Mouse (Mus musculus) cerebellum, postnatal 14 days (tissue): ENCODE data around the gene Olfr556.
"Not testable (repeated sequence)": the region's sequence is repeated elsewhere in the genome, so short reads cannot be mapped to it uniquely, and the experiment has no call there.

Source experiments
- DNase-seq, 2 experiments: peaks; one replicate each; pipeline ENCODE4 v3.0.0; 2021; ENCODE audit warnings: mixed read lengths in 2 of 2

Gene Olfr556

GRCm38 (mm10) chr7:102664599-102664998 is at the start of gene Olfr556:
TSS of gene Olfr556 (plus strand) at chr7:102664899.
- DNase-seq, result no peak

GRCm38 (mm10) chr7:102618118-102618517 is 46.6 kb upstream of the Olfr556 start, which contains the start of gene Olfr553:
TSS of gene Olfr553 (minus strand) at chr7:102618218.
- no peak for DNase-seq

GRCm38 (mm10) chr7:102619608-102620007 is 45.1 kb upstream of the Olfr556 start:
- DNase-seq, result peak; percentile 49 to 61

- peak; percentile 4 to 14 for DNase-seq
These were observed 44.3 kb upstream of the Olfr556 start for GRCm38 (mm10) chr7:102620368-102620767.

GRCm38 (mm10) chr7:102636665-102637064 is 28.0 kb upstream of the Olfr556 start:
- peak; percentile 62 to 65 for DNase-seq

GRCm38 (mm10) chr7:102638132-102638531 is 26.6 kb upstream of the Olfr556 start, which contains the start of gene Olfr554:
TSS of gene Olfr554 (plus strand) at chr7:102638432.
- no peak for DNase-seq

- not testable (repeated sequence) for DNase-seq
These were observed 19.8 kb upstream of the Olfr556 start for GRCm38 (mm10) chr7:102644945-102645344.

GRCm38 (mm10) chr7:102658523-102658922 is 6.2 kb upstream of the Olfr556 start, which contains the start of gene Olfr555:
TSS of gene Olfr555 (plus strand) at chr7:102658823.
- no peak for DNase-seq

- peak; percentile 12 to 18 for DNase-seq
These were observed 679 bp downstream of the Olfr556 start for GRCm38 (mm10) chr7:102665378-102665777.

GRCm38 (mm10) chr7:102676225-102676624 is 11.5 kb downstream of the Olfr556 start:
- no peak for DNase-seq

- DNase-seq, result no peak
These were observed 17.2 kb downstream of the Olfr556 start for GRCm38 (mm10) chr7:102681916-102682315.

- DNase-seq, result peak; percentile 80 to 84
These were observed 22.3 kb downstream of the Olfr556 start, which contains the start of gene Trim68 for GRCm38 (mm10) chr7:102686944-102687501. TSS of gene Trim68 (minus strand) at chr7:102687327.

- DNase-seq, result peak; percentile 56 to 60
These were observed 30.8 kb downstream of the Olfr556 start, which contains the start of gene Olfr557 for GRCm38 (mm10) chr7:102695358-102696125. TSS of gene Olfr557 (plus strand) at chr7:102695910.

- DNase-seq, result peak; percentile 58 to 69
These were observed 33.8 kb downstream of the Olfr556 start for GRCm38 (mm10) chr7:102698461-102698860.

GRCm38 (mm10) chr7:102701915-102702314 is 37.2 kb downstream of the Olfr556 start, which contains the start of gene Olfr558:
TSS of gene Olfr558 (plus strand) at chr7:102702215.
- DNase-seq, result no peak

- DNase-seq, result no peak
These were observed 54.3 kb downstream of the Olfr556 start, which contains the start of gene Olfr33 for GRCm38 (mm10) chr7:102718970-102719369. TSS of gene Olfr33 (minus strand) at chr7:102719070.
